Mouse (Mus musculus) myocyte (in vitro differentiated cells): ENCODE measurements at regions not wholly inside any gene's neighbourhood (a gene's known extent, or its start where the extent isn't known, plus 50 kb on each side); places are given as distances from the start of the nearest gene placed in this dataset.

Source experiments
- POLR2A ChIP-seq: IDR thresholded peaks from one replicate; pipeline ENCODE4 v1.6.1; 2011; ENCODE audit warnings: low read depth, mild to moderate bottlenecking, control low read depth, moderate library complexity; ENCODE audit not compliant: insufficient read length
- TCF12 ChIP-seq: IDR thresholded peaks from one replicate; pipeline ENCODE4 v1.6.1; 2011; ENCODE audit warnings: mild to moderate bottlenecking, control low read depth; ENCODE audit not compliant: poor library complexity, insufficient read depth, severe bottlenecking

DNA sequence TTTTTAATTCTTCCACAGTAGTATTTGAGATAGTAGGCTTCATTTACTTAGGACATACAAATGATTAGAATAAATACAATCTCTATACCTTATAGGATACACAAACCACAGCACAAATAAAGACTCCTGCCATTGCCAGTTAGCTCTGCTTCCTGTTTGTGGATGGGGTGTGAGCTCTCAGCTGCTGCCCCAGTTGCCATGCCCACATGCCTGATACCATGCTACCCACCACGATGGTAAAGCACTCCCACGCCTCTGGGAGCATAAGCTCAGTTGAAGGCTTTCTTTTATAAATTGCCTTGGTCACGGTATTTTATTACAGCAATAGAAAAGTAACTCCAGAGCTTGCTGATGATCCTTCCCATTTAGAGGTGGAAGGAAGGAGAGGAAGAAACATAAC lies 765.8 kb upstream of the Tmem132c start:
- TF ChIP-seq TCF12 (no peak), POLR2A (no peak)
